Mouse (Mus musculus) hindbrain, embryonic 12.5 days (tissue): ENCODE results near the gene Wbp1l. TPM values are rescaled to one million over a fixed set of nuclear protein-coding genes. Genes with fewer than 3 reads are reported as not detected.
A peak's percentile ranks its signal among the peaks of the same experiment; 100 is the strongest.

Source experiments
- ATAC-seq: fragments of 200-750 bp; cut with Nextera tagmentation; 2 replicates; pipeline ENCODE4 v1.8.0; 2017; ENCODE audit warnings: moderate TSS enrichment; ENCODE audit not compliant: low FRiP score
- H3K27ac ChIP-seq: fragments of 300-500 bp; sonication (generic); 2 replicates; pipeline ENCODE4 v1.5.1; 2016; ENCODE audit warnings: mild to moderate bottlenecking
- H3K27me3 ChIP-seq: fragments of 300-500 bp; sonication (generic); 2 replicates; pipeline ENCODE4 v1.6.1; 2016; ENCODE audit warnings: mild to moderate bottlenecking
- H3K36me3 ChIP-seq: fragments of 300-500 bp; sonication (generic); 2 replicates; pipeline ENCODE4 v1.6.1; 2016; ENCODE audit warnings: mild to moderate bottlenecking
- H3K4me1 ChIP-seq: fragments of 300-500 bp; sonication (generic); 2 replicates; pipeline ENCODE4 v1.6.1; 2016
- H3K4me2 ChIP-seq: fragments of 300-500 bp; sonication (generic); replicated peaks from 2 replicates; pipeline ENCODE4 v1.6.1; 2016; ENCODE audit warnings: mild to moderate bottlenecking
- H3K4me3 ChIP-seq: fragments of 300-500 bp; sonication (generic); 2 replicates; pipeline ENCODE4 v1.5.1; 2016; ENCODE audit warnings: mild to moderate bottlenecking
- H3K9ac ChIP-seq: fragments of 300-500 bp; sonication (generic); 2 replicates; pipeline ENCODE4 v1.6.1; 2016; ENCODE audit warnings: mild to moderate bottlenecking, moderate library complexity
- H3K9me3 ChIP-seq: fragments of 300-500 bp; sonication (generic); replicated peaks from 2 replicates; pipeline ENCODE4 v1.6.1; 2016; ENCODE audit warnings: mild to moderate bottlenecking
- WGBS: fragments of 180-500 bp; shearing (Covaris S2); methylation state at CpG from one replicate; pipeline ENCODE4 v1.1.7; 2016; 5-methylcytosine and 5-hydroxymethylcytosine counted together
- polyA plus RNA-seq: library from polyadenylated mRNA; unstranded; fragments of >200 nt; fragmentation: Nextera tagmentation; extraction: Ambion mirVana; gene quantifications from 2 replicates; pipeline ENCODE4 v1.2.1, GENCODE M21; 2016

Wbp1l gene
- polyA plus RNA-seq, 1 experiment from 2014 or later: 54.6 TPM

DNA sequence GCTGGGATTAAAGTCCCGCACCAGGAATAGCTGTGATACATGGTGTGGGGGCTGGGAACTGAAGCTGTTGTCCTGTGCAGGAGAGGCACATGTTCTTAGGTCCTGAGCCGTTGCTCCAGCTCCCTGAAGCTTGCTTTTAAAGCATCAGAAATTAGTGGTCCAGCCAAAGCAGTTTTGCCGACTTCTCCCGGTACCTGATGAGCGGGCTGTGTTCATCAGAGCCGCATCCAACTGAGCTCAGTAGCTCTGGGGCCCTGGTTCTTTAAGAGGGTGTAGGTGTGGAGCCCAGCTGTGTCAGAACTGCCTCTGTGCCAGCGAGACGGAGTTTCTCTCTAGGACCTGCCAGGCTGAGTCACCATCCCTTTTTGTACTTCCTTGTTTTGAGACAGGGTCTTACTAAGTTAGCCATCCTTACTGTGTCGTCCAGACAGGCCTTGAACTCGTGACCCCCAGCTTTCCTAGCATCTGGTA is 100.2 kb downstream of the Wbp1l start:
- Histone ChIP-seq H3K4me3 (no peak overlapping the region), H3K4me2 (no peak overlapping the region), H3K9me3 (no peaks in the 10 kb centered on the region), H3K4me1 (no peaks in the 10 kb centered on the region), H3K9ac (no peak overlapping the region), H3K36me3 (peaks cover 7% of the 10 kb centered on the region), H3K27ac (no peak overlapping the region), H3K27me3 (no peaks in the 10 kb centered on the region)
- WGBS: 74% methylated on average over 10 of the region's 10 CpGs
- ATAC-seq: no peak

DNA sequence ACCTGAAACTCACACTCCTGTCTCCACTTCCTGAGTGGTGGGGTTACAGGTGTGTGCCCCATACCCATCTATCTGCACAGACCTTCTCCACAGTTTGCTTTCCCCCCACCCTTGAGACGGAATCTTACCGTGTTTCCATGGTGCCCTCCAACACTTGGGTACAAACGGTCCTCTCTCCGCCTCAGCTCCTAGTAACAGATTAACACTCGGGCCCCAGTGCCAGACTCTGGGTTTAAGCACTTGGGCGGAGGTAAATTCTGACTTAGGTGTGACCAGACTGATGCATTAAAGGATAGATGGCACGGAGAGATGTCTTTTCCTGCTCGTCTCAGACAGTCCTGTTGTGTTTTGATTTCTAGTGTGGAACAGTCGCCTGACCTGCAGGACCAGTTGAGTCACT is 102.3 kb downstream of the Wbp1l start:
- 88% methylated on average over 9 of the region's 9 CpGs for WGBS
- Histone ChIP-seq H3K27ac (no peak overlapping the region), H3K36me3 (peaks cover 7% of the 10 kb centered on the region), H3K4me3 (no peak overlapping the region), H3K4me2 (no peak overlapping the region), H3K9me3 (no peaks in the 10 kb centered on the region), H3K9ac (no peak overlapping the region), H3K4me1 (no peaks in the 10 kb centered on the region), H3K27me3 (no peaks in the 10 kb centered on the region)
- no peak for ATAC-seq

DNA sequence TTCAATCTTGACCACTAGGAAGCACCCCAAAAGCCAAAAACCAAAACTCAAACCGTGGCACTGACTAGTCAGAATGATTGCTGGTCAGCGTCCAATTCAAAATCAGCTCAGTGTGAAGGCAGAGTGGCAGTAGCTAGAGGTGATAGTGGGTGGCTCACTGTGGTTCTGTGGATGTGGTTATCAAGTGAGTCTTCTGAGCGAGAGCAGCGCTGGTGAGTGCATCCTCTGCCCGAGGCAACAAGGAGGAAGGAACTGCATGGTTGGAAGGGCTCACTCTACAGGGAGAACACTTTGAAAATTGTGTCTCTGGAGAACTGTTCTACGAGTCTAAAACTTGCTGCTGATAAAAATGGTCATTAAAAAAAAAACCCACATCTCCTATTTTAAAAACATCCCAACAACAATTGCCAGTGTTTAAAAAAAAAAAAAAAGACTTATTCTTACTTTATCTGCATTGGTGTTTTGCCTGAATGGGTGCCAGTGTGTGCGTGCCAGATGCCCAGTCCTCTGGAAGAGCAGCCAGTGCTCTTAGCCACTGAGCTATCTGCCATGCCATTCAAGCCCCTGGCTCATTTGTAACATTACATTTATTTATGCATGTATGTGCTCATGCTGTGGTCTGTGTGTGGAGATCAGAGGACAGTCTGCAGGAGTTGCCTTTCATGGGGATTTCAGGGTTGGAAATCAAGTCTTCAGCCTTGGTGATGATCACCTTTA is 107.1 kb downstream of the Wbp1l start:
- WGBS: 71% methylated on average over 7 of the region's 7 CpGs
- H3K36me3 ChIP-seq: peaks cover 7% of the 10 kb centered on the region
- ATAC-seq: no peak
- no peak overlapping the region for H3K4me2 ChIP-seq
- H3K27ac ChIP-seq: no peak overlapping the region
- no peaks in the 10 kb centered on the region for H3K9me3 ChIP-seq
- no peaks in the 10 kb centered on the region for H3K27me3 ChIP-seq
- H3K4me1 ChIP-seq: peaks cover 14% of the 10 kb centered on the region
- H3K9ac ChIP-seq: no peak overlapping the region
- no peak overlapping the region for H3K4me3 ChIP-seq

DNA sequence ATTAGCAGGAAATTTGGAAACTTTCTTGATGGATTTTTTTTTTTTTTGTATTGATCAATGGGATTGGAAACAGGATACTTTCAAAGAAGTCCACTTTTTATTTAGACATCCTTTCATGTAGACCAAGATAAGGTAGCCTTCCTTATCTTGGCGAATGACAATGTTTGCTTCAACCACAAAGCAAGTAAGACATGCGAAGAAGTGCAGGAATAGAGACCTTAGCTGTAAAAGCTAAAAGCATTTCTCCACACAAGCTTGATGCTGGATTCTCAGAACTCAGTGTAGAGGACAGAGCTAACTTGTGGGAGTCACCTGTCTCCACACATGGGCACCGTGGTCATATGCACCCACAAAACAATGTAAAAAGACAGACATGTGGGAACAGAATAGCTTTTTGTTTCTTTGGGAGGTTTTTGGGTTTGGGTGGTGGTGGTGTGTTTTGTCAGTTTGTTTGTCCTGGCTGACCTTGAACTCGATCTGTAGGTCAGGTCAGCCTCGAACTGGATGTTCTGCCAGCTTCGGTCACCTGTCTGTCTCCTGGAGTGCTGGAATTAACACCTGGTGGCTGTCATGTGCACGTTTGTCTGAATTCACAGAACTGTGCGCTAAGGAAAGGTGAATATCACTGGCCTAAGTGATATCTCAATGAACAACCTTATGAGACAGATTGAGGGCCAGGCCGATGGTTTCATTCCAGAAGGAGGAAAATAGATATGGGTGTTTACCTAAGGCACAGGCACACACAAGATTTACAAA is 107.8 kb downstream of the Wbp1l start:
- no peak for ATAC-seq
- Histone ChIP-seq H3K4me3 (peak overlapping the region; percentile 50), H3K4me2 (peak overlapping the region; percentile 66), H3K36me3 (peaks cover 3% of the 10 kb centered on the region; the same call in 1 of the 2 replicates), H3K27ac (no peak overlapping the region), H3K9ac (no peak overlapping the region), H3K4me1 (peaks cover 14% of the 10 kb centered on the region), H3K9me3 (no peaks in the 10 kb centered on the region), H3K27me3 (no peaks in the 10 kb centered on the region)
- 74% methylated on average over 9 of the region's 9 CpGs for WGBS

Other genes starting within 250 kb of the Wbp1l start
- 1.4 and 1.5 TPM in 2 replicates for gene 2310034G01Rik, start 248.8 kb upstream of the Wbp1l start, polyA plus RNA-seq
- gene Actr1a, start 203.3 kb upstream of the Wbp1l start, polyA plus RNA-seq: 240 and 246 TPM in 2 replicates
- 37.7 and 39.3 TPM in 2 replicates for gene Sufu, start 202.2 kb upstream of the Wbp1l start, polyA plus RNA-seq
- gene Trim8, start 97.4 kb upstream of the Wbp1l start, polyA plus RNA-seq: 41.8 and 44.7 TPM in 2 replicates
- 190 and 196 TPM in 2 replicates for gene Arl3, start 25.9 kb upstream of the Wbp1l start, polyA plus RNA-seq
- 14.6 and 15.0 TPM in 2 replicates for gene Sfxn2, start 25.7 kb upstream of the Wbp1l start, polyA plus RNA-seq
- gene Cyp17a1, start 74.1 kb downstream of the Wbp1l start, polyA plus RNA-seq: not detected in 2 replicates
- gene Borcs7, start 90.8 kb downstream of the Wbp1l start, polyA plus RNA-seq: 14.6 and 17.5 TPM in 2 replicates
- gene As3mt, start 108.4 kb downstream of the Wbp1l start, polyA plus RNA-seq: 31.1 and 32.0 TPM in 2 replicates
- 6.9 and 7.2 TPM in 2 replicates for gene Cnnm2, start 162.5 kb downstream of the Wbp1l start, polyA plus RNA-seq